Mouse (Mus musculus) forebrain, embryonic 11.5 days (tissue): ENCODE data around the gene Ms4a12. TPM values are rescaled to one million over a fixed set of nuclear protein-coding genes. Genes with fewer than 3 reads are reported as not detected.

Source experiments
- ATAC-seq: fragments of 200-750 bp; cut with Nextera tagmentation; replicated peaks from 2 replicates; pipeline ENCODE4 v1.8.0; 2017; ENCODE audit warnings: moderate TSS enrichment; ENCODE audit not compliant: low FRiP score
- DNase-seq: peaks from one replicate; pipeline ENCODE4 v3.0.0-alpha.2; 2017; ENCODE audit warnings: low spot score
- H3K27ac ChIP-seq: fragments of 300-500 bp; sonication (generic); 2 replicates; pipeline ENCODE4 v1.5.1; 2014; ENCODE audit warnings: low read depth, low read length
- H3K27me3 ChIP-seq: fragments of 300-500 bp; sonication (generic); 2 replicates; pipeline ENCODE4 v1.6.1; 2014; ENCODE audit warnings: mild to moderate bottlenecking, low read length, mixed read lengths; ENCODE audit not compliant: control insufficient read depth, insufficient read depth
- H3K36me3 ChIP-seq: fragments of 300-500 bp; sonication (generic); 2 replicates; pipeline ENCODE4 v1.6.1; 2014; ENCODE audit warnings: mild to moderate bottlenecking, low read length, moderate library complexity, mixed read lengths; ENCODE audit not compliant: control insufficient read depth, insufficient read depth
- H3K4me1 ChIP-seq: fragments of 300-500 bp; sonication (generic); replicated peaks from 2 replicates; pipeline ENCODE4 v1.6.1; 2014; ENCODE audit warnings: low read length, mixed read lengths; ENCODE audit not compliant: control insufficient read depth, insufficient read depth
- H3K4me2 ChIP-seq: fragments of 300-500 bp; sonication (generic); 2 replicates; pipeline ENCODE4 v1.6.1; 2014; ENCODE audit warnings: low read depth, mild to moderate bottlenecking, low read length, moderate library complexity, mixed read lengths; ENCODE audit not compliant: severe bottlenecking
- H3K4me3 ChIP-seq: fragments of 300-500 bp; sonication (generic); 2 replicates; pipeline ENCODE4 v1.5.1; 2014; ENCODE audit warnings: low read depth, low read length
- H3K9ac ChIP-seq: fragments of 300-500 bp; sonication (generic); 2 replicates; pipeline ENCODE4 v1.6.1; 2014; ENCODE audit warnings: low read length
- H3K9me3 ChIP-seq: fragments of 300-500 bp; sonication (generic); 2 replicates; pipeline ENCODE4 v1.6.1; 2016; ENCODE audit warnings: low read length, mixed read lengths; ENCODE audit not compliant: control insufficient read depth
- WGBS: fragments of 180-500 bp; shearing (Covaris S2); extraction: QIAGEN DNeasy Blood & Tissue Kit; methylation state at CpG from one replicate; pipeline ENCODE4 v1.1.7; 2014; 5-methylcytosine and 5-hydroxymethylcytosine counted together
- polyA plus RNA-seq: library from polyadenylated mRNA; unstranded; fragments of >200 nt; fragmentation: Nextera tagmentation; extraction: Ambion mirVana; gene quantifications from 2 replicates; pipeline ENCODE4 v1.2.1, GENCODE M21; 2014

The Ms4a12 gene
- polyA plus RNA-seq, 1 experiment from 2014 or later = not detected

GRCm38 (mm10) chr19:11244230-11244629 is 12.0 kb upstream of the Ms4a12 start:
- Histone ChIP-seq H3K27me3 (no peaks in the 10 kb centered on the region), H3K4me1 (no peaks in the 10 kb centered on the region), H3K36me3 (no peaks in the 10 kb centered on the region), H3K9me3 (no peaks in the 10 kb centered on the region), H3K4me3 (no peak overlapping the region), H3K4me2 (no peak overlapping the region), H3K27ac (no peak overlapping the region), H3K9ac (no peak overlapping the region)
- ATAC-seq (no peak), DNase-seq (no peak)

GRCm38 (mm10) chr19:11242560-11242959 is 10.3 kb upstream of the Ms4a12 start:
- no peak overlapping the region for H3K4me2 ChIP-seq
- H3K9ac ChIP-seq = no peak overlapping the region
- H3K27ac ChIP-seq = no peak overlapping the region
- H3K4me1 ChIP-seq = no peaks in the 10 kb centered on the region
- H3K9me3 ChIP-seq = no peaks in the 10 kb centered on the region
- 62% methylated on average over 5 of the region's 5 CpGs for WGBS
- no peaks in the 10 kb centered on the region for H3K36me3 ChIP-seq
- H3K27me3 ChIP-seq = no peaks in the 10 kb centered on the region
- H3K4me3 ChIP-seq = no peak overlapping the region
- no peak for ATAC-seq
- DNase-seq = no peak

GRCm38 (mm10) chr19:11235820-11236219 is 3.6 kb upstream of the Ms4a12 start:
- H3K4me3 ChIP-seq = no peak overlapping the region
- ATAC-seq = no peak
- no peaks in the 10 kb centered on the region for H3K36me3 ChIP-seq
- DNase-seq = no peak
- no peaks in the 10 kb centered on the region for H3K4me1 ChIP-seq
- no peak overlapping the region for H3K27ac ChIP-seq
- H3K9me3 ChIP-seq = no peaks in the 10 kb centered on the region
- H3K4me2 ChIP-seq = no peak overlapping the region
- H3K9ac ChIP-seq = no peak overlapping the region
- no peaks in the 10 kb centered on the region for H3K27me3 ChIP-seq

- H3K9ac ChIP-seq = no peak overlapping the region
- H3K27ac ChIP-seq = no peak overlapping the region
- no peak for ATAC-seq
- no peak overlapping the region for H3K4me3 ChIP-seq
- H3K27me3 ChIP-seq = no peaks in the 10 kb centered on the region
- no peaks in the 10 kb centered on the region for H3K9me3 ChIP-seq
- no peaks in the 10 kb centered on the region for H3K36me3 ChIP-seq
- H3K4me1 ChIP-seq = no peaks in the 10 kb centered on the region
- WGBS = 83% methylated on average over 5 of the region's 5 CpGs
- no peak overlapping the region for H3K4me2 ChIP-seq
- no peak for DNase-seq
Measured at GRCm38 (mm10) chr19:11234921-11235735, 2.9 kb upstream of the Ms4a12 start.

GRCm38 (mm10) chr19:11234244-11234643 is 2.0 kb upstream of the Ms4a12 start:
- DNase-seq = no peak
- WGBS = 84% methylated on average over 5 of the region's 5 CpGs
- no peak overlapping the region for H3K27ac ChIP-seq
- no peaks in the 10 kb centered on the region for H3K4me1 ChIP-seq
- H3K27me3 ChIP-seq = no peaks in the 10 kb centered on the region
- H3K9ac ChIP-seq = no peak overlapping the region
- no peaks in the 10 kb centered on the region for H3K36me3 ChIP-seq
- no peak overlapping the region for H3K4me2 ChIP-seq
- no peak for ATAC-seq
- no peak overlapping the region for H3K4me3 ChIP-seq
- no peaks in the 10 kb centered on the region for H3K9me3 ChIP-seq

GRCm38 (mm10) chr19:11196546-11196945 is 35.7 kb downstream of the Ms4a12 start, which contains the start of gene Ms4a13:
TSS of gene Ms4a13 (minus strand) at chr19:11196737.
- Histone ChIP-seq H3K4me1 (no peaks in the 10 kb centered on the region), H3K4me3 (no peak within 1 kb of the TSS), H3K9me3 (no peaks in the 10 kb centered on the region), H3K27me3 (no peaks in the 10 kb centered on the region), H3K27ac (no peak within 1 kb of the TSS), H3K36me3 (no peaks in the 10 kb centered on the region), H3K4me2 (no peak within 1 kb of the TSS), H3K9ac (no peak within 1 kb of the TSS)
- ATAC-seq = no peak
- 69% methylated on average over 12 of the region's 12 CpGs for WGBS
- DNase-seq = no peak

- H3K4me2 ChIP-seq = no peak overlapping the region
- H3K36me3 ChIP-seq = no peaks in the 10 kb centered on the region
- no peak overlapping the region for H3K4me3 ChIP-seq
- H3K4me1 ChIP-seq = no peaks in the 10 kb centered on the region
- WGBS = 71% methylated on average over 1 of the region's 1 CpGs
- DNase-seq (no peak), ATAC-seq (no peak)
- H3K9ac ChIP-seq = no peak overlapping the region
- no peak overlapping the region for H3K27ac ChIP-seq
- H3K9me3 ChIP-seq = no peaks in the 10 kb centered on the region
- H3K27me3 ChIP-seq = no peaks in the 10 kb centered on the region
Measured at GRCm38 (mm10) chr19:11192552-11192951, 39.7 kb downstream of the Ms4a12 start.

- Histone ChIP-seq H3K9ac (no peak overlapping the region), H3K27me3 (no peaks in the 10 kb centered on the region), H3K4me3 (no peak overlapping the region), H3K9me3 (no peaks in the 10 kb centered on the region), H3K27ac (no peak overlapping the region), H3K4me1 (no peaks in the 10 kb centered on the region), H3K4me2 (no peak overlapping the region), H3K36me3 (no peaks in the 10 kb centered on the region)
- no peak for ATAC-seq
- WGBS = 14% methylated on average over 5 of the region's 5 CpGs
- DNase-seq = no peak
Measured at GRCm38 (mm10) chr19:11184121-11184520, 48.1 kb downstream of the Ms4a12 start.

- Histone ChIP-seq H3K9ac (no peak overlapping the region), H3K9me3 (no peaks in the 10 kb centered on the region), H3K4me3 (no peak overlapping the region), H3K27me3 (no peaks in the 10 kb centered on the region), H3K4me2 (no peak overlapping the region), H3K36me3 (no peaks in the 10 kb centered on the region), H3K4me1 (no peaks in the 10 kb centered on the region), H3K27ac (no peak overlapping the region)
- DNase-seq (no peak), ATAC-seq (no peak)
- WGBS = 68% methylated on average over 2 of the region's 2 CpGs
Measured at GRCm38 (mm10) chr19:11177464-11177863, 54.8 kb downstream of the Ms4a12 start.
